Comparison of ENCODE assay signal across 28 mouse cellular contexts in genomic region chr4:123334177-123334576, GRCm38 (mm10). TPM values are rescaled to one million over a fixed set of nuclear protein-coding genes. Genes with fewer than 3 reads are reported as not detected.
A peak's percentile ranks its signal among the peaks of the same experiment; 100 is the strongest.
DNase-seq lines count a peak whose midpoint lies in the region; ATAC-seq lines count a peak whose summit lies in the region.
"Had no signal": no experiment of that assay in that cellular context is flagged by ENCODE, and none has a peak within 500 bp of the region (broad histone marks: within the 10 kb centered on the region; RNA-seq: fewer than 3 reads in every experiment).

No protein-coding gene starts in this region.

- H3K4me2 ChIP-seq in embryonic facial prominence, embryonic 14.5 days (ENCODE audit: low read depth, low read length), result no peak overlapping the region
- H3K4me2 ChIP-seq in hindbrain, embryonic 16.5 days (ENCODE audit: low read length), result no peak overlapping the region
- H3K4me2 ChIP-seq: embryonic facial prominence, embryonic 12.5 days; heart, embryonic 13.5 days; hindbrain, embryonic 12.5 days; hindbrain, embryonic 15.5 days; intestine, embryonic 15.5 days had no signal

- peak; percentile 16 for DNase-seq in embryonic facial prominence, embryonic 14.5 days (ENCODE audit: low spot score)
- DNase-seq in embryonic facial prominence, embryonic 10.5 days (ENCODE audit: low spot score), result no peak
- DNase-seq in 3134 (ENCODE audit: extremely low read depth, insufficient read length, low spot score), result peak; percentile 56
- DNase-seq in adipocyte (ENCODE audit: low spot score), result peak; percentile 66
- no peak for DNase-seq in right cerebral cortex, postnatal 4 days
- DNase-seq: adrenal gland, postnatal 10 days; adrenal gland, postnatal 36 days; cerebellum, adult 18-20 months; cerebellum, adult 9-10 months; cerebellum, postnatal 14 days; forebrain, postnatal 0 days; gastrocnemius, postnatal 36 days; heart, adult 2 months; heart, postnatal 14 days; kidney, adult 11 months had no signal

- ATAC-seq in embryonic facial prominence, embryonic 14.5 days (ENCODE audit: low read depth), result no peak
- no peak for ATAC-seq in hindbrain, embryonic 16.5 days
- ATAC-seq: activated CD4-positive, CD25-positive, alpha-beta regulatory T cell, adult 4 months; CD4-positive, CD25-positive, alpha-beta regulatory T cell, adult 4 months; forebrain, embryonic 14.5 days; forebrain, postnatal 0 days; intestine, embryonic 15.5 days had no signal

- H3K9ac ChIP-seq in embryonic facial prominence, embryonic 14.5 days (ENCODE audit: low read depth, low read length), result no peak overlapping the region
- H3K9ac ChIP-seq in hindbrain, embryonic 16.5 days (ENCODE audit: low read depth, low read length), result no peak overlapping the region
- H3K9ac ChIP-seq: embryonic facial prominence, embryonic 12.5 days; forebrain, postnatal 0 days; heart, embryonic 13.5 days; hindbrain, embryonic 12.5 days; hindbrain, embryonic 15.5 days; intestine, embryonic 15.5 days had no signal

- H3K4me3 ChIP-seq in embryonic facial prominence, embryonic 14.5 days (ENCODE audit: low read depth, low read length), result no peak overlapping the region
- no peak overlapping the region for H3K4me3 ChIP-seq in embryonic facial prominence, embryonic 10.5 days
- H3K4me3 ChIP-seq in hindbrain, embryonic 16.5 days (ENCODE audit: low read length), result no peak overlapping the region
- H3K4me3 ChIP-seq: embryonic facial prominence, embryonic 12.5 days; heart, adult 2 months; heart, embryonic 10.5 days; heart, embryonic 13.5 days; hindbrain, embryonic 12.5 days; hindbrain, embryonic 15.5 days; intestine, embryonic 15.5 days had no signal

- H3K27me3 ChIP-seq in embryonic facial prominence, embryonic 14.5 days (replicated peaks; ENCODE audit: control insufficient read depth, insufficient read depth, low read length), result no peaks in the 10 kb centered on the region
- H3K27me3 ChIP-seq in embryonic facial prominence, embryonic 10.5 days (replicated peaks; ENCODE audit: low read depth, poor library complexity, severe bottlenecking), result peaks cover 19% of the 10 kb centered on the region; the same call in 1 of the 2 replicates
- no peaks in the 10 kb centered on the region for H3K27me3 ChIP-seq in hindbrain, embryonic 16.5 days (replicated peaks; ENCODE audit: control insufficient read depth, insufficient read depth, low read length)
- H3K27me3 ChIP-seq: embryonic facial prominence, embryonic 12.5 days; hindbrain, embryonic 15.5 days; intestine, embryonic 15.5 days had no signal

- no peaks in the 10 kb centered on the region for H3K36me3 ChIP-seq in embryonic facial prominence, embryonic 14.5 days (ENCODE audit: control insufficient read depth, insufficient read depth, low read length)
- no peaks in the 10 kb centered on the region for H3K36me3 ChIP-seq in embryonic facial prominence, embryonic 10.5 days (replicated peaks)
- H3K36me3 ChIP-seq in hindbrain, embryonic 16.5 days (ENCODE audit: control insufficient read depth, insufficient read depth, low read length), result no peaks in the 10 kb centered on the region
- H3K36me3 ChIP-seq: embryonic facial prominence, embryonic 12.5 days; heart, embryonic 10.5 days; heart, embryonic 13.5 days; hindbrain, embryonic 12.5 days; hindbrain, embryonic 15.5 days; intestine, embryonic 15.5 days had no signal

- 56% methylated on average over 3 of the region's 3 CpGs for WGBS in embryonic facial prominence, embryonic 14.5 days
- WGBS in embryonic facial prominence, embryonic 10.5 days, result 53% methylated on average over 3 of the region's 3 CpGs
- WGBS in hindbrain, embryonic 16.5 days, result 78% methylated on average over 3 of the region's 3 CpGs

- no peaks in the 10 kb centered on the region for H3K9me3 ChIP-seq in embryonic facial prominence, embryonic 14.5 days (ENCODE audit: control insufficient read depth, low read length)
- H3K9me3 ChIP-seq in embryonic facial prominence, embryonic 10.5 days, result 0 out of 2 replicates have a peak, but pooled peaks cover 2% of the 10 kb centered on the region
- H3K9me3 ChIP-seq in hindbrain, embryonic 16.5 days (ENCODE audit: control insufficient read depth, low read length), result no peaks in the 10 kb centered on the region
- H3K9me3 ChIP-seq: embryonic facial prominence, embryonic 12.5 days; heart, embryonic 10.5 days; hindbrain, embryonic 12.5 days; hindbrain, embryonic 15.5 days; intestine, embryonic 15.5 days had no signal

- no peak overlapping the region for H3K27ac ChIP-seq in embryonic facial prominence, embryonic 14.5 days (replicated peaks; ENCODE audit: low read depth, low read length)
- no peak overlapping the region for H3K27ac ChIP-seq in embryonic facial prominence, embryonic 10.5 days (replicated peaks)
- no peak overlapping the region for H3K27ac ChIP-seq in hindbrain, embryonic 16.5 days (ENCODE audit: low read depth, low read length)
- H3K27ac ChIP-seq: embryonic facial prominence, embryonic 12.5 days; heart, adult 2 months; heart, embryonic 10.5 days; heart, embryonic 13.5 days; hindbrain, embryonic 12.5 days; hindbrain, embryonic 15.5 days; intestine, embryonic 15.5 days had no signal

- H3K4me1 ChIP-seq in embryonic facial prominence, embryonic 14.5 days (ENCODE audit: control insufficient read depth, insufficient read depth, low read length), result no peaks in the 10 kb centered on the region
- H3K4me1 ChIP-seq in embryonic facial prominence, embryonic 10.5 days, result peaks cover 4% of the 10 kb centered on the region; the same call in 1 of the 2 replicates
- no peaks in the 10 kb centered on the region for H3K4me1 ChIP-seq in hindbrain, embryonic 16.5 days (ENCODE audit: control insufficient read depth, insufficient read depth, low read depth, low read length)
- H3K4me1 ChIP-seq: embryonic facial prominence, embryonic 12.5 days; heart, embryonic 10.5 days; heart, embryonic 13.5 days; hindbrain, embryonic 12.5 days; hindbrain, embryonic 15.5 days; intestine, embryonic 15.5 days had no signal

RNA-seq across cellular contexts. Expression of gene Bmp8a, which starts 8.9 kb away (rescaled TPM):
- 2.3 and 3.4 TPM in 2 replicates for polyA plus RNA-seq in embryonic facial prominence, embryonic 14.5 days (2014; fragmentation: Nextera tagmentation; extraction: Ambion mirVana)
- polyA plus RNA-seq in embryonic facial prominence, embryonic 10.5 days (2016; fragmentation: Nextera tagmentation; extraction: Ambion mirVana), result 0.14 TPM in 1 of 2 replicates, not detected in the other
- 0.22 and 0.26 TPM in 2 replicates for polyA plus RNA-seq in hindbrain, embryonic 16.5 days (2015; fragmentation: Nextera tagmentation; extraction: Ambion mirVana)
- polyA plus RNA-seq: activated CD4-positive, CD25-positive, alpha-beta regulatory T cell, adult 4 months; CD4-positive, CD25-positive, alpha-beta regulatory T cell, adult 4 months; forebrain, embryonic 14.5 days; heart, adult 2 months had no signal

RNA-seq across cellular contexts. Expression of gene Oxct2a, which starts 10.7 kb away (rescaled TPM):
- not detected in 2 replicates for polyA plus RNA-seq in embryonic facial prominence, embryonic 14.5 days (2014; fragmentation: Nextera tagmentation; extraction: Ambion mirVana)
- polyA plus RNA-seq in embryonic facial prominence, embryonic 10.5 days (2016; fragmentation: Nextera tagmentation; extraction: Ambion mirVana), result not detected in 2 replicates
- polyA plus RNA-seq in hindbrain, embryonic 16.5 days (2015; fragmentation: Nextera tagmentation; extraction: Ambion mirVana), result 0.12 and 0.14 TPM in 2 replicates
- polyA plus RNA-seq: activated CD4-positive, CD25-positive, alpha-beta regulatory T cell, adult 4 months; CD4-positive, CD25-positive, alpha-beta regulatory T cell, adult 4 months; embryonic facial prominence, embryonic 12.5 days; forebrain, embryonic 11.5 days; forebrain, embryonic 14.5 days; frontal cortex, adult 2 months; heart, embryonic 10.5 days; heart, embryonic 13.5 days; heart, embryonic 16.5 days; hindbrain, embryonic 12.5 days; hindbrain, embryonic 15.5 days; intestine, embryonic 15.5 days had no signal

Comparison
In these comparisons a context has a peak if more than half of its experiments do, and no peak if none do; other contexts are left out.
1. DNase-seq: peak in embryonic facial prominence, embryonic 14.5 days (single experiment), 3134 (single experiment) and adipocyte (single experiment); none in embryonic facial prominence, embryonic 10.5 days (single experiment) and right cerebral cortex, postnatal 4 days (single experiment).